Mouse (Mus musculus): ENCODE measurements around the gene Zmynd10. TPM values are rescaled to one million over a fixed set of nuclear protein-coding genes. Genes with fewer than 3 reads are reported as not detected.
A peak's percentile ranks its signal among the peaks of the same experiment; 100 is the strongest.

The Zmynd10 gene
- total RNA-seq, 2 experiments from 2014 or later = 0.53 TPM; not detected in 1

GRCm38 (mm10) chr9:107542352-107542686, 4.8 kb upstream of the Zmynd10 start:
- intact Hi-C loops (cut with DNase I) = no loop called here
- TF ChIP-seq CTCF (IDR thresholded peaks at IDR 0.05) = no peak
- peak overlapping the region; percentile 88 for H3K4me3 ChIP-seq
- no peak for DNase-seq
- peak overlapping the region; percentile 95 for H3K27ac ChIP-seq

DNA sequence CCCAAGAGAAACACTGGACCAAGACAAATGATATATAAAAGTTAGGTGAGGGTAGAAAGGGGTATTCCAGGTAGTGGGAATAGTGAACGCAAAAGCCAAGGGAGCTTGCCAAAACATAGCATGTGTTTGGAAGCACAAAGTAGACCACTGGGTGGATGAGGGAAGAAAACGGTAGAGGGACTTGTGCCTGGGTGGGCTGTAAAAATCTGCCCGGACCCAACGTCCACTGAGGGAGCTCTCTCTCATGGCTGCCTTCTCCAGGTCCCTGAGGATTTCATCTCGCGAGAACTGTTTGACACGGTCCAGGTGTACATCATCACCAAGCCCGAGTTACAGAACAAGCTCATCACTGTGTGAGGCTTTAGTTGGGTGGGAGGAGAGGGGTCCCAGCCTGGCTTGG, 4.4 kb upstream of the Zmynd10 start:
- peak overlapping the region; percentile 95 for H3K27ac ChIP-seq
- no peak for TF ChIP-seq CTCF (IDR thresholded peaks at IDR 0.05)
- peak overlapping the region; percentile 88 for H3K4me3 ChIP-seq
- DNase-seq = no peak
- intact Hi-C loops (cut with DNase I) = no loop called here

- H3K4me3 ChIP-seq = no peak overlapping the region
Observed at GRCm38 (mm10) chr9:107543299-107543698, 3.8 kb upstream of the Zmynd10 start.

DNA sequence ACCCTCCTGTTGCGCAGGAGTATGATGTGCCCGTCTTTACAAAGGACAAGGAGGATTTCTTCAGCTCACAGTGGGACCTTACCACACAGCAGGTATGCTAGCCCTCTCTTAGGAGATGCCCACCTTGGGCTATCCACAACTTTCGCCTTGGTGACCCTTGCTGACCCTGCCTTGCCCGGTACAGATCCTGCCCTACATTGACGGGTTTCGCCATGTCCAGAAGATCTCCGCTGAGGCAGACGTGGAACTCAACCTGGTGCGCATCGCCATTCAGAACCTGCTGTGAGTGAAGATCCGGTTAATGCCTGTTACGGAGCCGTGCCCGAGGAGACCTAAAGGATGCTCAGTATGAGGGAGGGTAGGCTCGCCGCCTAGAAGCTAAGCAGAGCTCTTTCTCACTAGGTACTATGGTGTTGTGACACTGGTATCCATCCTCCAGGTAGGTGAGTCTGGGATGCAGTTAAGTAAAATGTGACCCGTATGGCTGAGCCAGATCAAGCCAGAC, 2.9 kb upstream of the Zmynd10 start:
- TF ChIP-seq CTCF (IDR thresholded peaks at IDR 0.05) = no peak
- no peak for DNase-seq
- intact Hi-C loops (cut with DNase I) = no loop called here
- no peak overlapping the region for H3K4me3 ChIP-seq
- H3K27ac ChIP-seq = no peak overlapping the region

More at GRCm38 (mm10) chr9:107543299-107543698, 3.8 kb upstream of the Zmynd10 start:
- no peak for TF ChIP-seq CTCF (IDR thresholded peaks at IDR 0.05)
- DNase-seq = no peak
- intact Hi-C loops (cut with DNase I) = no loop called here
- no peak overlapping the region for H3K27ac ChIP-seq

DNA sequence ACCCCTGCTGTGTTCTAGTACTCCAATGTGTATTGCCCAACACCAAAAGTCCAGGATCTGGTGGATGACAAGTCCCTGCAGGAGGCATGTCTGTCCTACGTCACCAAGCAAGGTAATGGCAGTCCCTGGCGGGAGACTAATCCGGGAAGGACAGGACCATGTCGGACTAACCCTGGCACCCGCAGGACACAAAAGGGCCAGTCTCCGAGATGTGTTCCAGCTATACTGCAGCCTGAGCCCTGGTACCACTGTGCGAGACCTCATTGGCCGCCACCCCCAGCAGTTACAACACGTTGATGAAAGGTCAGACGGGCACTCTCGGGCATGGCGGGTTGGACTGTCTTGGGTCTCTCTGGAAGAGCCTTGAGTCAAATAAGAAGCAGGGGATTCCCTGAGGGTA, 2.4 kb upstream of the Zmynd10 start:
- H3K27ac ChIP-seq = no peak overlapping the region
- intact Hi-C loops (cut with DNase I) = no loop called here
- DNase-seq = no peak
- no peak for TF ChIP-seq CTCF (IDR thresholded peaks at IDR 0.05)
- no peak overlapping the region for H3K4me3 ChIP-seq

GRCm38 (mm10) chr9:107545199-107545598, 1.9 kb upstream of the Zmynd10 start:
- intact Hi-C loops (cut with DNase I) = no loop called here
- 0 out of 2 replicates have a peak overlapping the region, but pooled peaks have one; percentile 9 for H3K27ac ChIP-seq
- no peak overlapping the region for H3K4me3 ChIP-seq
- no peak for TF ChIP-seq CTCF (IDR thresholded peaks at IDR 0.05)
- DNase-seq = no peak

DNA sequence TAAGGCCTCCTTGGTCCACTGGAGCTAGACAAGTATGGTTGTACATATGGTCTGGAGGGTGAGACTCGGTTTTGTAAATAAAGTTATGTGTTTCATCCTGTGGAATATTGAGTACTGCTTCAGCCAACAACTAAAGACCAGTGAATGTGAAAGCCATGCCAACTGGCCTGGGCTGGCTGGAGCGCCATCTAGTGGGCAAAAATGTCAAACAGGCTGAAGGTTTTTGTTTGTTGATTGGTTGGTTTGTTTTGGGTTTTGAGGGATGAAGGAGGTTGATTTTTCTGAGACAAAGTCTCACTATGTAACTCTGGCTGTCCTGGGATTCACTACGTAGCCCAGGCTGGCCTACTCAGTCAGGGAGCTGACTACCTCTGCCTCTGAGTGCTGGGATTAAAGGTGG, 1.5 kb upstream of the Zmynd10 start:
- intact Hi-C loops (cut with DNase I) = no loop called here
- Histone ChIP-seq H3K4me3 (no peak overlapping the region), H3K27ac (0 out of 2 replicates have a peak overlapping the region, but pooled peaks have one; percentile 9)
- DNase-seq = peak; percentile 77
- peak; percentile 97 for TF ChIP-seq CTCF (IDR thresholded peaks at IDR 0.05)

GRCm38 (mm10) chr9:107547957-107548356, 859 bp downstream of the Zmynd10 start:
- Histone ChIP-seq H3K4me3 (no peak overlapping the region), H3K27ac (no peak overlapping the region)
- TF ChIP-seq CTCF (IDR thresholded peaks at IDR 0.05) = no peak
- no peak for DNase-seq
- intact Hi-C loops (cut with DNase I) = no loop called here

- H3K4me3 ChIP-seq = no peak overlapping the region
- intact Hi-C loops (cut with DNase I) = no loop called here
- DNase-seq = no peak
- no peak overlapping the region for H3K27ac ChIP-seq
- TF ChIP-seq CTCF (IDR thresholded peaks at IDR 0.05) = no peak
Observed at GRCm38 (mm10) chr9:107548820-107549219, 1.7 kb downstream of the Zmynd10 start.

DNA sequence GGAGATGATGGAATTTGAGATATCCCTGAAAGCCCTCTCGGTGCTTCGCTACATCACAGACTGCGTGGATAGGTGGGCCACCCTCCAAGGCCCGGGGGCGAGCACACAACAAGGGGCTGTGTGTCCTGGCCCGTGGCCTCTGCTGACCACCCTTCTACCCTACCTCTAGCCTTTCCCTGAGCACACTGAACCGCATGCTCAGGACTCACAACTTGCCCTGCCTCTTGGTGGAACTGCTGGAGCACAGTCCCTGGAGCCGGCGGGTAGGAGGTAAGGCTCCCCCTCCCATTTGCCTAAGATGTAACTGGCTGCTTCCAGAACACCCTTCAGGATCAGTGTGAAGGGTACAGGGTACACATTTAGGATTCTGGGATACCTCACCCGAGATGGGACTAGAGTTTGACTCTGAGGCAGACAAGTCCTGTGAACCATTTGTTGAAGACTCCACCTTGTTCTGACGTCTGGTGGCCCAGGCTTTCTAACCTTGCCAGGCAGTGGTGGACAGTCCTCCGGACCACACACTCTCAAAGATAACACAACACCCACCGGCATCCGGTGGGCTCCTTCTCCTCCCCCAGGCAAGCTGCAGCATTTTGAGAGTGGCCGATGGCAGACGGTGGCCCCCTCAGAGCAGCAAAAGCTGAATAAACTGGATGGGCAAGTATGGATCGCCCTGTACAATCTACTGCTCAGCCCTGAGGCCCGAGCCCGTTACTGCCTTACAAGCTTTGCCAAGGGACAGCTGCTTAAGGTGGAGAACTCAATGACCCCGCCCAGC, 2.4 kb downstream of the Zmynd10 start:
- Histone ChIP-seq H3K4me3 (no peak overlapping the region), H3K27ac (no peak overlapping the region)
- intact Hi-C loops (cut with DNase I) = no loop called here
- no peak for TF ChIP-seq CTCF (IDR thresholded peaks at IDR 0.05)
- DNase-seq = no peak

- intact Hi-C loops (cut with DNase I) = no loop called here
- Histone ChIP-seq H3K27ac (peak overlapping the region; percentile 85; the same call in 1 of the 2 replicates), H3K4me3 (no peak overlapping the region; the same call in 1 of the 2 replicates)
- DNase-seq = no peak
- no peak for TF ChIP-seq CTCF (IDR thresholded peaks at IDR 0.05)
Observed at GRCm38 (mm10) chr9:107550491-107551116, 3.5 kb downstream of the Zmynd10 start.

GRCm38 (mm10) chr9:107551117-107551889, 4.2 kb downstream of the Zmynd10 start, which contains the start of gene Rassf1:
Gene Rassf1 (plus strand): TSS chr9:107551555.
- TF ChIP-seq CTCF (IDR thresholded peaks at IDR 0.05) = no peak
- Histone ChIP-seq H3K4me3 (peak within 1 kb of the TSS; percentile 78), H3K27ac (peak within 1 kb of the TSS; percentile 85)
- intact Hi-C loops (cut with DNase I) = no loop called here
- peak; percentile 82 for DNase-seq
